Mouse (Mus musculus): ENCODE results near the gene Repin1.

- no peak for TF ChIP-seq POLR2A (IDR thresholded peaks at IDR 0.05; ENCODE audit: low read depth, low read length)
- no peak for TF ChIP-seq CTCF (conservative IDR thresholded peaks at IDR 0.05; ENCODE audit: insufficient read depth, insufficient read length, low read depth, low read length)
These were observed 45.4 kb upstream of the Repin1 start for GRCm38 (mm10) chr6:48548314-48548713.

Measured in kidney, adult 2 months (tissue).